Mouse (Mus musculus): ENCODE measurements around the gene Slc15a3. TPM values are rescaled to one million over a fixed set of nuclear protein-coding genes. Genes with fewer than 3 reads are reported as not detected.

Slc15a3 gene
- total and polyA plus RNA-seq, 3 experiments, result not detected

- Histone ChIP-seq H3K27me3 (ENCODE audit: control insufficient read depth in 1 of 2, insufficient read depth in 2 of 2, low read length in 2 of 2) (no peaks in the 10 kb centered on the region), H3K4me3 (ENCODE audit: control insufficient read depth in 1 of 2, insufficient read depth in 1 of 2, low read depth in 2 of 2, low read length in 2 of 2) (peak within 1 kb of the TSS; percentile 58 to 64), H3K9me3 (replicated peaks; ENCODE audit: insufficient read depth, low read length) (no peaks in the 10 kb centered on the region), H3K36me3 (ENCODE audit: control insufficient read depth in 1 of 2, insufficient read depth in 2 of 2, low read length in 2 of 2) (peaks cover 0 to 9% of the 10 kb centered on the region in 2 experiments; a peak in 2 of 4 replicates), H3K4me1 (ENCODE audit: control insufficient read depth in 1 of 2, insufficient read depth in 2 of 2, low read length in 2 of 2) (peaks cover 0 to 13% of the 10 kb centered on the region in 2 experiments; a peak in 2 of 4 replicates), H3K79me2 (ENCODE audit: control insufficient read depth, insufficient read depth, low read length, poor library complexity) (peaks cover 5% of the 10 kb centered on the region), H3K9ac (ENCODE audit: control insufficient read depth, low read depth, low read length, poor library complexity, severe bottlenecking) (peak within 1 kb of the TSS; percentile 80), H3K27ac (ENCODE audit: control insufficient read depth, low read depth, low read length) (peak within 1 kb of the TSS; percentile 62)
- peak; percentile 96 for DNase-seq (ENCODE audit: low read depth, low spot score)
- TF ChIP-seq TBP (IDR thresholded peaks at IDR 0.05; ENCODE audit: low read depth, low read length) (peak; percentile 76), NRF1 (IDR thresholded peaks at IDR 0.05; ENCODE audit: insufficient read depth, low read depth, low read length, poor library complexity, severe bottlenecking) (peak; percentile 95), CHD2 (IDR thresholded peaks at IDR 0.05; ENCODE audit: low read length) (no peak), HCFC1 (IDR thresholded peaks at IDR 0.05; ENCODE audit: low read depth, low read length) (peak; percentile 65; the same call in 1 of the 2 replicates), ETS1 (IDR thresholded peaks at IDR 0.05; ENCODE audit: low read depth, low read length) (peak; percentile 17; the same call in 1 of the 2 replicates), GABPA (IDR thresholded peaks at IDR 0.05; ENCODE audit: low read depth, low read length) (no peak), CTCF (IDR thresholded peaks at IDR 0.05 in 2 of 3, conservative IDR thresholded peaks at IDR 0.05 in 1 of 3; ENCODE audit: control insufficient read depth in 1 of 3, insufficient read depth in 1 of 3, low read depth in 2 of 3, low read length in 3 of 3, poor library complexity in 1 of 3, severe bottlenecking in 1 of 3) (peak in 2 of 3 experiments; percentile 34 to 36; a peak in 5 of 6 replicates), POLR2AphosphoS2 (IDR thresholded peaks at IDR 0.05; ENCODE audit: low read length) (peak; percentile 40; the same call in 1 of the 2 replicates), USF2 (IDR thresholded peaks at IDR 0.05; ENCODE audit: borderline replicate concordance in 1 of 2, insufficient read depth in 1 of 2, low read depth in 1 of 2, low read length in 2 of 2) (no peak), SMC3 (IDR thresholded peaks at IDR 0.05; ENCODE audit: low read depth, low read length) (no peak), SIN3A (IDR thresholded peaks at IDR 0.05; ENCODE audit: low read length) (peak; percentile 59), ELF1 (IDR thresholded peaks at IDR 0.05; ENCODE audit: low read depth, low read length) (peak; percentile 49; the same call in 1 of the 2 replicates), E2F4 (IDR thresholded peaks at IDR 0.05; ENCODE audit: borderline replicate concordance, low read depth, low read length) (peak; percentile 75; the same call in 1 of the 2 replicates), NELFE (IDR thresholded peaks at IDR 0.05; ENCODE audit: low read depth, low read length) (peak; percentile 88), MYC (IDR thresholded peaks at IDR 0.05; ENCODE audit: low read depth, low read length) (peak; percentile 64), USF1 (IDR thresholded peaks at IDR 0.05; ENCODE audit: low read depth, low read length) (peak; percentile 32; the same call in 1 of the 2 replicates), MAX (IDR thresholded peaks at IDR 0.05; ENCODE audit: low read length) (peak; percentile 94), MXI1 (IDR thresholded peaks at IDR 0.05; ENCODE audit: low read depth, low read length) (peak; percentile 88), POLR2A (IDR thresholded peaks at IDR 0.05; ENCODE audit: control insufficient read depth in 1 of 2, insufficient read depth in 1 of 2, low read depth in 1 of 2, low read length in 2 of 2, poor library complexity in 1 of 2) (peak; percentile 58 to 76), MAZ (IDR thresholded peaks at IDR 0.05; ENCODE audit: low read depth, low read length) (no peak), ZNF384 (IDR thresholded peaks at IDR 0.05; ENCODE audit: low read depth, low read length) (no peak), TCF12 (IDR thresholded peaks at IDR 0.05; ENCODE audit: low read depth, low read length) (peak; percentile 30; the same call in 1 of the 2 replicates), JUND (IDR thresholded peaks at IDR 0.05; ENCODE audit: low read depth, low read length) (no peak), KAT2A (conservative IDR thresholded peaks at IDR 0.05; ENCODE audit: low read depth, low read length) (no peak; the same call in 1 of the 2 replicates), UBTF (IDR thresholded peaks at IDR 0.05; ENCODE audit: borderline replicate concordance, insufficient read depth, low read depth, low read length) (no peak), MEF2A (IDR thresholded peaks at IDR 0.05; ENCODE audit: extremely low read depth, insufficient replicate concordance, low read depth, low read length, poor library complexity, severe bottlenecking) (no peak), POLR2AphosphoS5 (IDR thresholded peaks at IDR 0.05; ENCODE audit: borderline replicate concordance, low read depth, low read length) (no peak), TAL1 (IDR thresholded peaks at IDR 0.05; ENCODE audit: low read length) (no peak)
Measured at GRCm38 (mm10) chr19:10881426-10882154, 42.1 kb downstream of the Slc15a3 start, which contains the start of gene Tmem109. TSS of gene Tmem109 (minus strand) at chr19:10882001.
